Comparison of ENCODE assay signal across 8 mouse cellular contexts in genomic region chr7:46393116-46393515, GRCm38 (mm10). TPM values are rescaled to one million over a fixed set of nuclear protein-coding genes. Genes with fewer than 3 reads are reported as not detected.
A peak's percentile ranks its signal among the peaks of the same experiment; 100 is the strongest.
DNase-seq lines count a peak whose midpoint lies in the region; ATAC-seq lines count a peak whose summit lies in the region.

No protein-coding gene starts in this region.

- ATAC-seq in erythroblast, adult 5-6 weeks (replicated peaks; ENCODE audit: low FRiP score, poor library complexity, severe bottlenecking), result peak; percentile 39; the same call in 1 of the 2 replicates

- DNase-seq in ES-CJ7 (ENCODE audit: low read depth, low spot score), result peak; percentile 93
- DNase-seq in adrenal gland, postnatal 4 days (ENCODE audit: low spot score in 2 of 2), result peak; percentile 41 to 63
- DNase-seq in heart, postnatal 36 days, result peak; percentile 72 to 77
- DNase-seq in layer of hippocampus, adult 8-10 months (ENCODE audit: low spot score in 2 of 2), result peak; percentile 72 to 81
- DNase-seq in lung, postnatal 36 days, result peak; percentile 84
- peak; percentile 78 for DNase-seq in right cerebral cortex, postnatal 14 days
- peak; percentile 63 to 73 for DNase-seq in urinary bladder, postnatal 4 days (ENCODE audit: low spot score in 2 of 2)

- intact Hi-C loops in heart, postnatal 36 days (cut with DNase I), result loop anchor here (1.0 to 10.0 kb wide), 4 partner anchors 142 to 319 kb away; partner anchors contain the start of gene Saal1

RNA-seq across cellular contexts. Expression of gene Kcnc1, which starts 3.2 kb away (rescaled TPM):
- total RNA-seq in adrenal gland, postnatal 4 days (2021), result 1 to 10 TPM; 1.0 to 3.0 TPM
- total RNA-seq in erythroblast, adult 5-6 weeks (2015; ENCODE audit: low replicate concordance), result not detected in 2 replicates
- total RNA-seq in erythroblast, adult 5-6 weeks (2017; ENCODE audit: low replicate concordance), result not detected in 2 replicates
- total RNA-seq in heart, postnatal 36 days (2021), result under 1 TPM; 0.14 to 0.17 TPM
- 100 to 1,000 TPM; 103 to 134 (median 116) TPM for total RNA-seq in layer of hippocampus, adult 8-10 months (2022)

RNA-seq across cellular contexts. Expression of gene Myod1, which starts 16.8 kb away (rescaled TPM):
- 1 to 10 TPM in 1 of 2 experiments, under 1 TPM in 1; 0.48 to 1.6 TPM for total RNA-seq in adrenal gland, postnatal 4 days (2021)
- total RNA-seq in erythroblast, adult 5-6 weeks (2015; ENCODE audit: low replicate concordance), result not detected in 2 replicates
- not detected in 2 replicates for total RNA-seq in erythroblast, adult 5-6 weeks (2017; ENCODE audit: low replicate concordance)
- not detected for total RNA-seq in heart, postnatal 36 days (2021)
- under 1 TPM in 1 of 4 experiments, not detected in 3; 0.24 TPM for total RNA-seq in layer of hippocampus, adult 8-10 months (2022)

Comparison
In these comparisons a context has a peak if more than half of its experiments do, and no peak if none do; other contexts are left out.
1. Peak in every context shown above with its lines: DNase-seq and ATAC-seq.
2. RNA of gene Kcnc1, which starts 3.2 kb away (total RNA-seq): 103 to 134 TPM in layer of hippocampus, adult 8-10 months; 1.0 to 3.0 TPM in adrenal gland, postnatal 4 days, 0.14 to 0.17 TPM in heart, postnatal 36 days and not detected in erythroblast, adult 5-6 weeks; every median in the first group is over 10 times any median in the second.